Mouse (Mus musculus): ENCODE measurements at regions not wholly inside any gene's neighbourhood (a gene's known extent, or its start where the extent isn't known, plus 50 kb on each side); places are given as distances from the start of the nearest gene placed in this dataset.

- no peak for ATAC-seq (ENCODE audit: insufficient number of reproducible peaks, low FRiP score, low TSS enrichment)
Measured at GRCm38 (mm10) chr2:48449165-48449842, 364.6 kb upstream of the Acvr2a start.

GRCm38 (mm10) chr2:48456072-48457040 is 357.6 kb upstream of the Acvr2a start:
- peak; percentile 71 for ATAC-seq (ENCODE audit: insufficient number of reproducible peaks, low FRiP score, low TSS enrichment)

GRCm38 (mm10) chr2:48457117-48457516 is 356.8 kb upstream of the Acvr2a start:
- ATAC-seq (ENCODE audit: insufficient number of reproducible peaks, low FRiP score, low TSS enrichment): no peak

- ATAC-seq (ENCODE audit: insufficient number of reproducible peaks, low FRiP score, low TSS enrichment): no peak
Measured at GRCm38 (mm10) chr2:48465483-48465882, 348.4 kb upstream of the Acvr2a start.

- ATAC-seq (ENCODE audit: insufficient number of reproducible peaks, low FRiP score, low TSS enrichment): no peak
Measured at GRCm38 (mm10) chr2:48468895-48469294, 345.0 kb upstream of the Acvr2a start.

DNA sequence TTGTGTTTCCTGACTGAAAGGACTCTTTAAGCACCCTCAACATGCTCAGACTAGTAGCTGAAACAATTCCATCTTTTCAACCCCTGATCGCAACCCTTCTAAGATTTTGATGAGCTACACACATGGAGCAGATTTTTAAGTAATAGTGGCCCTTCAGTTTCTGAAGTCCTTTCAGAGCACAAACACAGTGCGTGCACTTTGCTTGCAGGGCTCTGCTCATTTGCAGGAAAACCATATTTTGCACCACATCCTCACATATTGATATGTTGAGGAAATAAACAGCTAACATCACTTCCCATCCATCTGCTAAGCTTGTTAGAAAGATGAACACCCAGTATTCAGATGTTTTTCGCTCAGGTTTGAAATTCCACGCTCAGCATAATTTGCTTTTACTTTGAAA is 344.6 kb upstream of the Acvr2a start:
- ATAC-seq (ENCODE audit: insufficient number of reproducible peaks, low FRiP score, low TSS enrichment): no peak

DNA sequence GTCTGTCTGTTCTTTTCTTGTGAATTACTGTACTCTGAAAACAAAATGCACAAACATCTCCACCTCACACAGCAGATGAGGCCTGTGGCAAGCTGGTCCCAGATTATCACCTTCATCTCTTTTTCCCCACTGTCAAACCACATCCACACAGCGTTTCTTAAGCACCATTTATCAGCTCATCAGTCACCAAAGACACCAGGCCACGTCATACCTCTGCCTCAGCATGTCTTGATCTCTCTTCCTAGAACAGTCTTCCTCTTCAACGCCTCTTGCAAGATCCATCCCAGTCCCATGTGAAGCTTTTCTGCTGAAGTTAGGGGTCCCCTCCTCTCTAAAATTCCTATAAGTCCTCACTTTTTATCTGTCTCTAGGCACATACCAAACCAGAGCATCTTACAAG is 340.8 kb upstream of the Acvr2a start:
- ATAC-seq (ENCODE audit: insufficient number of reproducible peaks, low FRiP score, low TSS enrichment): no peak

DNA sequence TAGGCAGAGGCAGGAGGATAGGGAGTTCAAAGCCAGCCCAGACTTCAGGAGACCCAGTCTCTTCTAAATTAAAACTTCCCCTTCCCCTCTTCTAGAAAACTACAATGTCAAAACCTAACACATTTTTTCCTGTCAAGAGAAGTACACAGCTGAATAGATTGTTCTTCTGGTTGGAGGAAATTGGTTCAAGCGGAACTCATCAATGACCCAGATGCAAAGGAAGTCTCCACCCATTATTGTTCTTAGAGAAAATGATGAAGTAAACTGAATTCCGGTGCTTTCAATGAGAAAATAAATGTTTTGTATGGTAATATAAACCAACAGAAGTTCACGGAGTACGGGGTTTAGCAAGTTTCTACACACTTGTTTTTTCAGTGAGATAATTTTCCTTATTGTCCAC is 339.3 kb upstream of the Acvr2a start:
- ATAC-seq (ENCODE audit: insufficient number of reproducible peaks, low FRiP score, low TSS enrichment): no peak

DNA sequence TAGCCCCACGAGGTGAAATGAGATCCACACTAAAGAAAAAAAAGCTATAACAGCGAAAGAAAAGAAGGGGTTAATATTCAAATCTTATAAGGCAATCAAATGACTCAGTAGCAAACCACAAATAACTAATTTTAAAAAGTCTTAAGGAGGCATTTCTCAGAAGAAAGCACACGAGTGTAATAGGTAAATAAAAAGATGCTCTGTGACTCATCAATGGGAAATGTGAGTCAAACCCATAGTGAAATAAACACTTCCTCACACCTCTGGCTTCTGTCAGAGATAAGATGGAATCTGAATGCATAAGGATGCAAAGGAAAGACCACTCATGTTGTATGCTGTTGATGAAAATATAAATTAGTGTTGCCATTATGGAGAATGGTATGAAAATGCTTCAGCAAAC is 337.1 kb upstream of the Acvr2a start:
- no peak for ATAC-seq (ENCODE audit: insufficient number of reproducible peaks, low FRiP score, low TSS enrichment)

DNA sequence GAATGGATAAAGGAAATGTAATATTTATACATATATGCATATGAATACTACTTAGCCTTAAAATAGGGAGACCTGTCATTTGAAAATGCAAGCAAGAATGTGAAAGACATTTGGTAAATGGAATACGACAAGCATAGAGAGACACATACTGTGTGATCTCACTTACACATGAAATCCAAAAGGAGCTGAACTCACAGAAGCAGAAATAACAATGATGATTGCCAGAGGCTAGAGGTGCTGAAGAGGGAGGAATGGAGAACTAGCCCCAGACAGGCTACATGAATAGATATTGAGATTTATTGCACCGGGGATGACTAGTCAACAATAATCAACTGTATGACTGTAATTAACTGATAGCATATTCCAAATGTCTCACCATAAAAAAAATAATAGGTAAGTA is 336.6 kb upstream of the Acvr2a start:
- no peak for ATAC-seq (ENCODE audit: insufficient number of reproducible peaks, low FRiP score, low TSS enrichment)

GRCm38 (mm10) chr2:48479601-48480000 is 334.3 kb upstream of the Acvr2a start:
- ATAC-seq (ENCODE audit: insufficient number of reproducible peaks, low FRiP score, low TSS enrichment): no peak

DNA sequence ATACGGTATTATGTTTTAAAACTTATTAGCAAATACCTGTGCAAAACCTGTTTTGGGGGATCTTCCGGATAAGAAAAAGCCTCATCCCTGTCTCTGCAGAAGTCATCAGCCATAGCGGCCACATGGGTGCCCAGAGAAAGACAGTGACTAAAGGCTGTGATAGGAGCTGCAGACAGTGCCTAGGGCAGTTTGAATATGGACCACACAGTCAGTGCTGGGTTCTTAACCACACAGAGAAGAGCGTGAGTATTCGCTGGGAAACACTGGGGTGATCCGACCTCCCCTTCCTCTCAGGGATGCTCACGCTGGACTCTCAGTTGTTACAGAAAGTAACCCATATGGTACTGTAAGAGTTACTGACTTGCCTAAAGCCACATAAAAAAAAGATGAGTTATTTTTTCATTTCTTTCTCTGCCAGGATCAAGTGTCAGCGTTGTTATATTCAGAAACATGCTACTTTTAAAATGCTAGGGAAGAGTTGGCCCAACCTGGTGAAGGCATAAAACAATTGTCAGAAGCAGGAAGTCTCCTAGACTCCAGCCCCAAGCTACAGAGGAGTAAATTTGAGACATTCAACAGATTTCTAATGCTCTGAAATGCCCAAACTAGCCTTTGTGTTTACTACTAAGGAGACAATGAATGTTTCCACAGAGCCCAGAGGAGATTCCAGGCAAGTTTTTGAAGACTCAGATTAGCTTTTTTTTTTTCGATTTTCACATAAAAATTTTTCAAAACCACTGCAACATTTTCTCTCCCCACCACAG is 333.3 kb upstream of the Acvr2a start:
- ATAC-seq (ENCODE audit: insufficient number of reproducible peaks, low FRiP score, low TSS enrichment): no peak

GRCm38 (mm10) chr2:48481209-48481742 is 332.6 kb upstream of the Acvr2a start:
- no peak for ATAC-seq (ENCODE audit: insufficient number of reproducible peaks, low FRiP score, low TSS enrichment)

- ATAC-seq (ENCODE audit: insufficient number of reproducible peaks, low FRiP score, low TSS enrichment): no peak
Measured at GRCm38 (mm10) chr2:48493574-48493973, 320.3 kb upstream of the Acvr2a start.

DNA sequence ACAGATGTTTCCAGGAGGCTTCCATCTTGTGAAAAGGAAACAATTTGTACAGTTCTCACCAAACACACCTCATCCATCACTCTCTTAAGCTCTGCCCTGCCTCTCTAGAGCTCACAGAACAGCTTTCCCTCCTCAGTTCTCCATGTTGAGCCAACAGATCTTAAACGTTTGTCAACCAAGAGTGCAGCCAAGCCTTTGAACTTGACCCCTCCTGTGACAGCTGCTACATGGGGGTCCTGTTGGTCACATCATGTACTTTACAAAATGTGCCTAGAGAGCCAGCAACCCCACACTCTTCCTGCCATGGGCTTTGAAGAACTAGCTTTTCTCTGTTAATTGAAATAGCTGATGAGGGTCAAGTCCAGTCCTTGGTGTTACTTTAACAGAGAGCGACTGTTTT is 319.8 kb upstream of the Acvr2a start:
- ATAC-seq (ENCODE audit: insufficient number of reproducible peaks, low FRiP score, low TSS enrichment): no peak

DNA sequence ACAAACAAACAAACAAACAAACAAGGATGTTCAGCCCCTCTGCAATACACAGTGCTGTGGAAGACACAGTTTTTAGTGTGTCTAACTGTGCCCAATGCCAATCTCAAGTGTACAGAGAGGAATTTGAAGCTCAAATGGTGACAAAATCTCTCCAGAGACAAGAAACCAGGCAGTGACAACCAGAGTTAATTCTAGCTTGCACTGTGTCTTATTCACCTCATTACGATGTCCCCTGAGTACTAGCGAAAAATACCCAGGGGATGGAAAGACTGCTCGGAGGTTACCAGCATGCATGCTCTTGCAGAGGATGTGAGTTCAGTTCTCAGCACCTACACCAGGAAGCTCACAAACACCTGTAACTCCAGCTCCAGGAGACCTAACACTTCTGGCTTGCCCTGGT is 319.3 kb upstream of the Acvr2a start:
- no peak for ATAC-seq (ENCODE audit: insufficient number of reproducible peaks, low FRiP score, low TSS enrichment)

- no peak for ATAC-seq (ENCODE audit: insufficient number of reproducible peaks, low FRiP score, low TSS enrichment)
Measured at GRCm38 (mm10) chr2:48498047-48498723, 315.7 kb upstream of the Acvr2a start.

DNA sequence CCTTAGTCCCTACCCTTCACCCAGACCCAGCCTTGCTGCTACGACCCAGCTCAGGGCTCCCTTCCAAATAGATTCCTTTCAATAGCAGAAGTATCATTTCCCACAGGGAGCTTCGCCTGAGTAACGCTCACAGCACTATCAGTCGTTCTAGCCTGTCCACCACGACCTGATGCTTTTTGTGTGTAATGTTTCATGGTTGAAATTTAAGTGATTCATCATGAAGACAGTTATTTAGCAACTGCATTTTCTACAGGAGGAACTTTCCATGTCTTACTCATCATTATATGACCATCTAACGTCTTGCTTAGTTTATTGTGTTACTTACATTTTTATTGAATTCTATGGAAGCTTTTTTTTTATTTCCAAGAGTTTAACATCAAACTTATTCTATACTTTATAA is 314.5 kb upstream of the Acvr2a start:
- no peak for ATAC-seq (ENCODE audit: insufficient number of reproducible peaks, low FRiP score, low TSS enrichment)

- ATAC-seq (ENCODE audit: insufficient number of reproducible peaks, low FRiP score, low TSS enrichment): no peak
Measured at GRCm38 (mm10) chr2:48501387-48501786, 312.5 kb upstream of the Acvr2a start.

GRCm38 (mm10) chr2:48513848-48514247 is 300.1 kb upstream of the Acvr2a start:
- ATAC-seq (ENCODE audit: insufficient number of reproducible peaks, low FRiP score, low TSS enrichment): no peak

Data from cerebellum, adult (tissue).